20 mouse cellular contexts compared by ENCODE assay signal in the genomic region with DNA sequence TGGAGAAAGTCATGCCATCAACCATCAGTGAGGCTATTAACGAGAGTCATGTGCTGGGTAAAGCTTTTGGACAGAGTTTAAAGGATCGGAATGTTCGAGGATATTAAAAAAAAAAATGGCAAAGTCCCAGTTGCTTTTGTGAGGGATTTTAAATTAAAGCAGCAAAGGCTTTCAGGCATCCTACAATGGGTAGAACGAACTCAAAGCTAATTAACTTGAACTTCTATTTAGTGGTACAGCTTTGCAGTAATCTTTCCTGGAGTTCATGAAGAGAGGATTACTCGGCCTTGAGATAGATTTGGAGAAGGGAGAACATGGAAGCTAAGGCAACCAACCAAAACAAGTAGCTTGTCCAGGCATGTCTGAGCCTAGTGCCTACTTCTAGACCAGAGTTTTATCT.
A peak's percentile ranks its signal among the peaks of the same experiment; 100 is the strongest.
DNase-seq lines count a peak whose midpoint lies in the region; ATAC-seq and TF ChIP-seq lines count a peak whose summit lies in the region.
"Had no signal": no experiment of that assay in that cellular context is flagged by ENCODE, and none has a peak within 500 bp of the region (broad histone marks: within the 10 kb centered on the region; RNA-seq: fewer than 3 reads in every experiment).

No protein-coding gene starts in this region.

- no peaks in the 10 kb centered on the region for H3K27me3 ChIP-seq in limb, embryonic 14.5 days (ENCODE audit: control insufficient read depth, insufficient read depth, low read length)
- H3K27me3 ChIP-seq in limb, embryonic 10.5 days (ENCODE audit: low read depth, poor library complexity, severe bottlenecking) = no peaks in the 10 kb centered on the region
- no peaks in the 10 kb centered on the region for H3K27me3 ChIP-seq in forebrain, embryonic 13.5 days
- H3K27me3 ChIP-seq: CH12.LX; embryonic facial prominence, embryonic 12.5 days; hindbrain, embryonic 12.5 days had no signal

- H3K9ac ChIP-seq in limb, embryonic 14.5 days (ENCODE audit: low read depth, low read length, severe bottlenecking) = no peak overlapping the region
- H3K9ac ChIP-seq in forebrain, embryonic 13.5 days = no peak overlapping the region
- H3K9ac ChIP-seq: embryonic facial prominence, embryonic 12.5 days; hindbrain, embryonic 12.5 days had no signal

- 46% methylated on average over 5 of the region's 5 CpGs for WGBS in limb, embryonic 14.5 days
- 80% methylated on average over 5 of the region's 5 CpGs for WGBS in limb, embryonic 10.5 days
- WGBS in forebrain, embryonic 13.5 days = 8% methylated on average over 5 of the region's 5 CpGs

- DNase-seq in limb, embryonic 14.5 days (ENCODE audit: low spot score) = peak; percentile 16
- DNase-seq in limb, embryonic 10.5 days (ENCODE audit: low spot score) = no peak
- DNase-seq in brain, embryonic 14.5 days (ENCODE audit: low read depth) = peak; percentile 77
- DNase-seq in c-Kit-positive CD71-positive TER-119-positive erythroid progenitor cells, embryonic 14.5 days (ENCODE audit: low spot score) = no peak
- no peak for DNase-seq in gastrocnemius, postnatal 36 days
- DNase-seq: adrenal gland, adult 2 months; adrenal gland, postnatal 25 days; cerebellum, adult 11 months; cerebellum, adult 9-10 months; cerebellum, postnatal 25 days; heart, adult 18-20 months; heart, postnatal 10 days; heart, postnatal 4 days had no signal

- no peak overlapping the region for H3K27ac ChIP-seq in limb, embryonic 14.5 days (replicated peaks; ENCODE audit: low read depth, low read length)
- no peak overlapping the region for H3K27ac ChIP-seq in limb, embryonic 10.5 days
- H3K27ac ChIP-seq in forebrain, embryonic 13.5 days = no peak overlapping the region
- H3K27ac ChIP-seq: embryonic facial prominence, embryonic 12.5 days; heart, embryonic 10.5 days; hindbrain, embryonic 12.5 days had no signal

- intact Hi-C loops in gastrocnemius, postnatal 36 days (cut with DNase I) = no loop called here

- no peaks in the 10 kb centered on the region for H3K4me1 ChIP-seq in limb, embryonic 14.5 days (ENCODE audit: control insufficient read depth, insufficient read depth, low read length)
- H3K4me1 ChIP-seq in limb, embryonic 10.5 days = no peaks in the 10 kb centered on the region
- H3K4me1 ChIP-seq in forebrain, embryonic 13.5 days = no peaks in the 10 kb centered on the region
- H3K4me1 ChIP-seq: embryonic facial prominence, embryonic 12.5 days; heart, embryonic 10.5 days; hindbrain, embryonic 12.5 days had no signal

- H3K9me3 ChIP-seq in limb, embryonic 14.5 days (ENCODE audit: control insufficient read depth, low read length) = no peaks in the 10 kb centered on the region
- H3K9me3 ChIP-seq in limb, embryonic 10.5 days (replicated peaks) = no peaks in the 10 kb centered on the region
- H3K9me3 ChIP-seq in forebrain, embryonic 13.5 days (replicated peaks) = no peaks in the 10 kb centered on the region
- H3K9me3 ChIP-seq: embryonic facial prominence, embryonic 12.5 days; heart, embryonic 10.5 days; hindbrain, embryonic 12.5 days had no signal

- TF ChIP-seq CTCF in brain, embryonic 14.5 days (IDR thresholded peaks at IDR 0.05; ENCODE audit: borderline replicate concordance, extremely low read depth, insufficient read depth, insufficient read length) = no peak

- H3K36me3 ChIP-seq in limb, embryonic 14.5 days (ENCODE audit: control insufficient read depth, insufficient read depth, low read length) = no peaks in the 10 kb centered on the region
- no peaks in the 10 kb centered on the region for H3K36me3 ChIP-seq in limb, embryonic 10.5 days
- H3K36me3 ChIP-seq in forebrain, embryonic 13.5 days (ENCODE audit: poor library complexity, severe bottlenecking) = no peaks in the 10 kb centered on the region
- H3K36me3 ChIP-seq: embryonic facial prominence, embryonic 12.5 days; heart, embryonic 10.5 days; hindbrain, embryonic 12.5 days had no signal

- no peak for TF ChIP-seq POLR2A in limb, embryonic 14.5 days (IDR thresholded peaks at IDR 0.05; ENCODE audit: borderline replicate concordance, extremely low read depth, insufficient read depth, insufficient read length)
- no peak for TF ChIP-seq POLR2A in brain, embryonic 14.5 days (IDR thresholded peaks at IDR 0.05; ENCODE audit: borderline replicate concordance, extremely low read depth, insufficient read depth, insufficient read length, poor library complexity, severe bottlenecking)

- H3K4me2 ChIP-seq in limb, embryonic 14.5 days (replicated peaks; ENCODE audit: low read depth, low read length, severe bottlenecking) = no peak overlapping the region
- no peak overlapping the region for H3K4me2 ChIP-seq in forebrain, embryonic 13.5 days
- H3K4me2 ChIP-seq: embryonic facial prominence, embryonic 12.5 days; hindbrain, embryonic 12.5 days had no signal

- no peak for ATAC-seq in limb, embryonic 14.5 days (ENCODE audit: low FRiP score, low read depth)
- ATAC-seq in forebrain, embryonic 13.5 days = peak; percentile 78
- ATAC-seq: hindbrain, embryonic 16.5 days; inflammation-experienced regulatory T-cells, adult 6 months had no signal

- H3K4me3 ChIP-seq in limb, embryonic 14.5 days (replicated peaks; ENCODE audit: low read length) = no peak overlapping the region
- no peak overlapping the region for H3K4me3 ChIP-seq in limb, embryonic 10.5 days
- H3K4me3 ChIP-seq in forebrain, embryonic 13.5 days = no peak overlapping the region
- H3K4me3 ChIP-seq: embryonic facial prominence, embryonic 12.5 days; heart, embryonic 10.5 days; hindbrain, embryonic 12.5 days had no signal

Comparison
In these comparisons a context has a peak if more than half of its experiments do, and no peak if none do; other contexts are left out.
1. DNase-seq: peak in limb, embryonic 14.5 days (single experiment) and brain, embryonic 14.5 days (single experiment); none in limb, embryonic 10.5 days (single experiment), c-Kit-positive CD71-positive TER-119-positive erythroid progenitor cells, embryonic 14.5 days (single experiment) and gastrocnemius, postnatal 36 days (0 of 2).